Mouse (Mus musculus): ENCODE data around the gene Nsg2. TPM values are rescaled to one million over a fixed set of nuclear protein-coding genes. Genes with fewer than 3 reads are reported as not detected.

Gene Nsg2
- polyA plus RNA-seq, 1 experiment from 2014 or later, result 7.6 TPM

- WGBS, result 58% methylated on average over 3 of the region's 3 CpGs
- H3K4me2 ChIP-seq (replicated peaks), result no peak overlapping the region
- H3K4me3 ChIP-seq, result no peak overlapping the region
- no peaks in the 10 kb centered on the region for H3K36me3 ChIP-seq
- H3K9me3 ChIP-seq, result no peaks in the 10 kb centered on the region
- H3K27me3 ChIP-seq, result 0 out of 2 replicates have a peak, but pooled peaks cover 3% of the 10 kb centered on the region
- no peak overlapping the region for H3K27ac ChIP-seq
- ATAC-seq (ENCODE audit: low FRiP score, low read depth), result no peak
- no peak overlapping the region for H3K9ac ChIP-seq
- H3K4me1 ChIP-seq, result peaks cover 24% of the 10 kb centered on the region
Measured at GRCm38 (mm10) chr11:32101059-32101632, 100.9 kb downstream of the Nsg2 start.

DNA sequence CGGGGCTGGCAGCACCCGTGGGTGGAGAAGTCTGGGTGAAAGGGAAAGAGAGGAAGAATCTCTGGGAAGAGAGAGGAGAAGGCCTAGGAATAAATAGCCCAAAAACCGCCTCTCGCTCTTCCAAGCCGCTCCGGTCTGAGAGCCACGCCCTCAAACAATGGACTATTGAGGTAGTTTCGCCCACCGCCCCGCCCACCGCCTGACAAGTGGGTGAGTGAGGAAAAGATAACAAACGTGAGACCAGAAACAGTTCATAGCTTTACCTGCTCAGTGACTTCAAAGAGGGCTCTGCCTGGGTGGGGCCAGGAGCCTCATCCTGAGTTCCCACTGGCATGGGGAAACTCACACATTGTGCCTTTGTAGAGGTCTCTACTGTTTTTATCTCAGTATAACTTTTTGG, 102.7 kb downstream of the Nsg2 start:
- H3K9ac ChIP-seq, result peak overlapping the region; percentile 19; the same call in 1 of the 2 replicates
- WGBS, result 27% methylated on average over 12 of the region's 12 CpGs
- H3K4me3 ChIP-seq, result 0 out of 2 replicates have a peak overlapping the region, but pooled peaks have one; percentile 4
- H3K36me3 ChIP-seq, result no peaks in the 10 kb centered on the region
- ATAC-seq (ENCODE audit: low FRiP score, low read depth), result no peak
- 0 out of 2 replicates have a peak, but pooled peaks cover 3% of the 10 kb centered on the region for H3K27me3 ChIP-seq
- peak overlapping the region; percentile 45 for H3K4me2 ChIP-seq (replicated peaks)
- H3K4me1 ChIP-seq, result peaks cover 28% of the 10 kb centered on the region
- H3K9me3 ChIP-seq, result no peaks in the 10 kb centered on the region
- no peak overlapping the region for H3K27ac ChIP-seq

GRCm38 (mm10) chr11:32104406-32105116, 104.3 kb downstream of the Nsg2 start:
- WGBS, result 70% methylated on average over 9 of the region's 9 CpGs
- Histone ChIP-seq H3K36me3 (no peaks in the 10 kb centered on the region), H3K27ac (no peak overlapping the region), H3K4me1 (peaks cover 28% of the 10 kb centered on the region), H3K4me3 (no peak overlapping the region), H3K9ac (no peak overlapping the region), H3K9me3 (no peaks in the 10 kb centered on the region), H3K27me3 (0 out of 2 replicates have a peak, but pooled peaks cover 3% of the 10 kb centered on the region), H3K4me2 (replicated peaks) (no peak overlapping the region)
- ATAC-seq (ENCODE audit: low FRiP score, low read depth), result no peak

GRCm38 (mm10) chr11:32105750-32106646, 105.7 kb downstream of the Nsg2 start:
- 0 out of 2 replicates have a peak, but pooled peaks cover 3% of the 10 kb centered on the region for H3K27me3 ChIP-seq
- WGBS, result 18% methylated on average over 10 of the region's 10 CpGs
- peaks cover 26% of the 10 kb centered on the region for H3K4me1 ChIP-seq
- no peak overlapping the region for H3K9ac ChIP-seq
- H3K4me2 ChIP-seq (replicated peaks), result no peak overlapping the region
- no peak overlapping the region for H3K4me3 ChIP-seq
- peak; percentile 71 for ATAC-seq (ENCODE audit: low FRiP score, low read depth)
- no peaks in the 10 kb centered on the region for H3K9me3 ChIP-seq
- no peaks in the 10 kb centered on the region for H3K36me3 ChIP-seq
- peak overlapping the region; percentile 28; the same call in 1 of the 2 replicates for H3K27ac ChIP-seq

DNA sequence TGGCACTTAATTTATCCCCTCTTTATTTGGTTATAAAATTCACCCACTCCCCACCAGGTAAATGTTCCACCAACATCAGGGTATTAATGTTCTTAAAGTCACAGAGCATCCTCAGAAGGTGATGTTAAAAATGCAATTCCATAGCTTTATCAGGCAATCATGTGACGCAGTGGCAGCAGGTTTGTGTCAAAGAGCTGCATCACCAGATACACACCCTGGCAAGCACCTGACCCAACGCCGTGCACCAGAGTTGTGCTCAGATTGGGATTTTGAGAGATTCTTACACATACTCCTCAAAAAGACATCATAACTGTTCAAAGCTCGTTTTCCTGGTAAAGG, 106.4 kb downstream of the Nsg2 start:
- no peak overlapping the region for H3K27ac ChIP-seq
- no peak overlapping the region for H3K9ac ChIP-seq
- H3K4me2 ChIP-seq (replicated peaks), result no peak overlapping the region
- no peaks in the 10 kb centered on the region for H3K36me3 ChIP-seq
- no peak for ATAC-seq (ENCODE audit: low FRiP score, low read depth)
- H3K4me1 ChIP-seq, result peaks cover 23% of the 10 kb centered on the region
- H3K27me3 ChIP-seq, result 0 out of 2 replicates have a peak, but pooled peaks cover 3% of the 10 kb centered on the region
- no peaks in the 10 kb centered on the region for H3K9me3 ChIP-seq
- H3K4me3 ChIP-seq, result no peak overlapping the region
- WGBS, result 65% methylated on average over 4 of the region's 4 CpGs

DNA sequence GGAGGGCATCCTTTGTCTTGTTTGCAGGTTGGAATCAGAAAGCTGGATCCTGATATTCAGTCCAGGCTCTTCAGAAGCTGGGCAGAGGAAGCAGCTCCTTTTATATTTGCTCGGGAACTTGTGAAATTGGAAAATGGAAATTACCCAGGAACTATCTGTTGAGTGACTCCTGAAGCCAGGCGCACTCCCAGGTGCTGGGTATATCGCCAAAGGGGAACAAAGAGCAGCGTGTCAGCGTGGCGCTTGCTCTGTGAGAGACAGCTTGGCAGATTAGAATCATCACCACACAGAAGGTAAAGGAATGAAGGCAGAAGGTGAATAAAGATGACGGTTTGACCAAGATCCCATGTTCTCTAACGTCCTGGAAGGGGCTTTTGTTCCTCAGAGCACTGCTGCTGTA, 108.2 kb downstream of the Nsg2 start:
- Histone ChIP-seq H3K9ac (no peak overlapping the region), H3K4me1 (peaks cover 30% of the 10 kb centered on the region), H3K4me2 (replicated peaks) (no peak overlapping the region), H3K4me3 (no peak overlapping the region), H3K36me3 (no peaks in the 10 kb centered on the region), H3K27ac (no peak overlapping the region), H3K9me3 (no peaks in the 10 kb centered on the region), H3K27me3 (no peaks in the 10 kb centered on the region)
- ATAC-seq (ENCODE audit: low FRiP score, low read depth), result no peak
- 77% methylated on average over 8 of the region's 8 CpGs for WGBS

Other genes with a start within 250 kb of the Nsg2 start
- 2.3 and 2.4 TPM in 2 replicates for gene Cpeb4, start 128.3 kb upstream of the Nsg2 start, polyA plus RNA-seq (2015; fragmentation: Nextera tagmentation; extraction: Ambion mirVana)
- 0.23 and 0.40 TPM in 2 replicates for gene 4930524B15Rik, start 34.9 kb upstream of the Nsg2 start, polyA plus RNA-seq (2015; fragmentation: Nextera tagmentation; extraction: Ambion mirVana)
- 0.14 and 0.50 TPM in 2 replicates for gene Il9r, start 199.8 kb downstream of the Nsg2 start, polyA plus RNA-seq (2015; fragmentation: Nextera tagmentation; extraction: Ambion mirVana)
- gene Snrnp25, start 205.0 kb downstream of the Nsg2 start, polyA plus RNA-seq (2015; fragmentation: Nextera tagmentation; extraction: Ambion mirVana), result 58.7 and 66.4 TPM in 2 replicates
- 59.3 and 63.4 TPM in 2 replicates for gene Rhbdf1, start 221.8 kb downstream of the Nsg2 start, polyA plus RNA-seq (2015; fragmentation: Nextera tagmentation; extraction: Ambion mirVana)
- gene Mpg, start 226.0 kb downstream of the Nsg2 start, polyA plus RNA-seq (2015; fragmentation: Nextera tagmentation; extraction: Ambion mirVana), result 42.7 and 43.5 TPM in 2 replicates

Data from limb, embryonic 13.5 days (tissue).